Mouse (Mus musculus) kidney, embryonic 14.5 days (tissue): Measurements from ENCODE around the gene Gmppb. TPM values are rescaled to one million over a fixed set of nuclear protein-coding genes. Genes with fewer than 3 reads are reported as not detected.

Experiments
- ATAC-seq: fragments of 200-750 bp; cut with Nextera tagmentation; 2 replicates; pipeline ENCODE4 v1.8.0; 2017; ENCODE audit warnings: moderate number of reproducible peaks, mild to moderate bottlenecking, moderate TSS enrichment, moderate library complexity; ENCODE audit not compliant: low FRiP score, low TSS enrichment
- H3K27ac ChIP-seq: fragments of 300-500 bp; sonication (generic); 2 replicates; pipeline ENCODE4 v1.5.1; 2014; ENCODE audit warnings: low read depth, mild to moderate bottlenecking, low read length, moderate library complexity, mixed read lengths
- H3K27me3 ChIP-seq: fragments of 300-500 bp; sonication (generic); 2 replicates; pipeline ENCODE4 v1.6.1; 2014; ENCODE audit warnings: mild to moderate bottlenecking, low read length; ENCODE audit not compliant: control insufficient read depth, insufficient read depth
- H3K36me3 ChIP-seq: fragments of 300-500 bp; sonication (generic); 2 replicates; pipeline ENCODE4 v1.6.1; 2014; ENCODE audit warnings: low read length, mixed read lengths; ENCODE audit not compliant: control insufficient read depth, insufficient read depth
- H3K4me1 ChIP-seq: fragments of 300-500 bp; sonication (generic); 2 replicates; pipeline ENCODE4 v1.6.1; 2014; ENCODE audit warnings: low read length, mixed read lengths; ENCODE audit not compliant: control insufficient read depth, insufficient read depth
- H3K4me2 ChIP-seq: fragments of 300-500 bp; sonication (generic); replicated peaks from 2 replicates; pipeline ENCODE4 v1.6.1; 2014; ENCODE audit warnings: low read depth, mild to moderate bottlenecking, low read length
- H3K4me3 ChIP-seq: fragments of 300-500 bp; sonication (generic); 2 replicates; pipeline ENCODE4 v1.5.1; 2014; ENCODE audit warnings: mild to moderate bottlenecking, low read length
- H3K9ac ChIP-seq: fragments of 300-500 bp; sonication (generic); 2 replicates; pipeline ENCODE4 v1.6.1; 2014; ENCODE audit warnings: low read depth, mild to moderate bottlenecking, low read length, moderate library complexity
- H3K9me3 ChIP-seq: fragments of 300-500 bp; sonication (generic); 2 replicates; pipeline ENCODE4 v1.6.1; 2016; ENCODE audit warnings: low read length; ENCODE audit not compliant: control insufficient read depth
- WGBS: fragments of 180-500 bp; shearing (Covaris S2); extraction: QIAGEN DNeasy Blood & Tissue Kit; methylation state at CpG from one replicate; pipeline ENCODE4 v1.1.7; 2014; 5-methylcytosine and 5-hydroxymethylcytosine counted together
- polyA plus RNA-seq: library from polyadenylated mRNA; unstranded; fragments of >200 nt; fragmentation: Nextera tagmentation; extraction: Ambion mirVana; gene quantifications from 2 replicates; pipeline ENCODE4 v1.2.1, GENCODE M21; 2014

Gmppb gene
- polyA plus RNA-seq, 1 experiment from 2014 or later = 20.8 TPM

DNA sequence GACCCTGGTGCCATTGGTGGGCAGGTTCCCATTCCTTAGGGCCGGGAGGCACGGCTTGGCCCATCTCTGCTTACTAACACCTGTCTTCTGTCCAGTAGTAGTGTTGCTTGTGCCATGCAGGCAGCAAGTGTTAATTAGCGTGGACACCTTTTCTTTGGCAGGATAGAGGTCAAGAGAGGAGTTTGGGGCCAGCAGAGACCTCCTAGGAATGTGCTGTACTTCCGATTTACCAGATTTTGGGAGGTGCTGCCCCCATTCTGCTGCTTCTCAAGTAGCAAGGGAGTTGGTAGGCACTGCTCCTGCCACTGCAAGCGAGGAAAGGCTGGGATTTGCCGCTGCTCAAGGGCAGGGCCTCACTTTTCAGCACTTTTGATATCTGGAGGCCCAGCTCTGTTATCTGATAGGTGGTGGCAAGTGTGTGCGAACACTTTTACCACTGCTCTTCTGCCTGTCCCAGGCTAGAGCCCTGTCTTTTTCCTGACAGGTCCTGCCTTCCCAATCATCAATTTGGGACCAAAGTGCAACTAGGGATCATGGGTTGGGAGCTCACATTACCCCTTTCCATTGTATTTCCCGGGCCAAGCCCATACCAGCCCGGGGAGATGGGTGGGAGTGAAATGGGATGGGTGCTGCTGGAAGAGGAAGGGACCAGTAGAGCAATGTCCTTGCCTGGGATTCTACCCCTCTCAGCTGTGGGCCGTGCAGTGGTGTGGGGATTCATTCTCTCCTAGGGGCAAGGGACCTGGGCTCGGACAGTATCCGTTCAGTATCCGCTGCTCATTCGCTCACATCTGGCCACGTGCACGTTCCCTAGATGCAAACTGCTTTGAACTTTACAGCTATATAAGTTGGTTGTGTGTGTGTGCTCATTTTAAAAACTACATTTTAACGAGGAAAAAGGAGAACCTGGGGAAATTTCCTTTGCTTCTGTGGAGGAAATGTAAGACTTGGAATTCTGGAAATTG is 1.2 kb upstream of the Gmppb start:
- 41% methylated on average over 17 of the region's 17 CpGs for WGBS
- Histone ChIP-seq H3K36me3 (peaks cover 49% of the 10 kb centered on the region), H3K9me3 (no peaks in the 10 kb centered on the region), H3K27ac (peak overlapping the region; percentile 63; the same call in 1 of the 2 replicates), H3K4me1 (peaks cover 16% of the 10 kb centered on the region), H3K27me3 (no peaks in the 10 kb centered on the region), H3K4me2 (peak overlapping the region; percentile 87), H3K9ac (peak overlapping the region; percentile 70), H3K4me3 (peak overlapping the region; percentile 84)
- no peak for ATAC-seq

- Histone ChIP-seq H3K27ac (peak overlapping the region; percentile 63; the same call in 1 of the 2 replicates), H3K4me2 (peak overlapping the region; percentile 87), H3K9ac (peak overlapping the region; percentile 70), H3K9me3 (no peaks in the 10 kb centered on the region), H3K4me3 (peak overlapping the region; percentile 84), H3K4me1 (peaks cover 22% of the 10 kb centered on the region), H3K27me3 (no peaks in the 10 kb centered on the region), H3K36me3 (peaks cover 46% of the 10 kb centered on the region)
- WGBS = under 1% methylated on average over 19 of the region's 19 CpGs
- peak; percentile 60 for ATAC-seq
These were observed 481 bp upstream of the Gmppb start for GRCm38 (mm10) chr9:108048566-108048955.

- 43% methylated on average over 15 of the region's 15 CpGs for WGBS
- ATAC-seq = no peak
- H3K9ac ChIP-seq = peak overlapping the region; percentile 70
- H3K9me3 ChIP-seq = no peaks in the 10 kb centered on the region
- H3K4me3 ChIP-seq = peak overlapping the region; percentile 84
- peaks cover 53% of the 10 kb centered on the region for H3K36me3 ChIP-seq
- H3K4me2 ChIP-seq = peak overlapping the region; percentile 87
- peak overlapping the region; percentile 71 for H3K27ac ChIP-seq
- H3K27me3 ChIP-seq = no peaks in the 10 kb centered on the region
- peaks cover 22% of the 10 kb centered on the region for H3K4me1 ChIP-seq
These were observed 664 bp downstream of the Gmppb start for GRCm38 (mm10) chr9:108049561-108050251.

DNA sequence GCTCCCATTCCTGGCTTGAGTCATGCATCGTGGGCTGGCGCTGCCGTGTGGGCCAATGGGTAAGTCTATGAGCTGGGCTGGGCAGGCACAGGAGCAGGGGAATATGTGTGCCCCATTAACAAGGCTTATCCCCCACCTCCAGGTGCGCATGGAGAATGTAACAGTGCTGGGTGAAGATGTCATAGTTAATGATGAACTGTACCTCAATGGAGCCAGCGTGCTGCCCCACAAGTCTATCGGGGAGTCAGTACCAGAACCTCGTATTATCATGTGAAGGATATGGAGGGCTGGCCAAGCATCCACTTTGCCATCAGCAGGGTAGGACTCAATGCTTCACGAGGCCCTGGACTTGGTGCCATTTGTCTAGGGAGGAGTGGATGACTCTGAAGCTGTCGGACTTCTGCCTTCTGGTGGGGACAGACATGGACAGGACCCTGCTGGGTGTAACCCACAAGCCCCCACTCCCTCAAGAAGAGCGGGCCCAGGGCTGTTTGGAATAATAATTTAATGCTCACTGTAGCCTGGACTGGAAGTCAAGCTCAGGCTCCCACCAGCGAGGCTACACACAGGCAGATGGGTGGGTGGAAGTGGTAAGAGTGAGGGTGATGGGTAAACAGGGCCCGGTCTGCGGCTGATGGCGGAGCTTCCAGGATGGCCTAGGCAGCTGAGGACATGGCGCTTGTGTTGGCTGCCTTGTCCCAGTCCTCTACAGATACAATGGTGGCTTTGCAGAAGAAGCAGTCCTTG is 2.3 kb downstream of the Gmppb start:
- 93% methylated on average over 15 of the region's 15 CpGs for WGBS
- peaks cover 51% of the 10 kb centered on the region for H3K36me3 ChIP-seq
- H3K9me3 ChIP-seq = no peaks in the 10 kb centered on the region
- no peak overlapping the region for H3K27ac ChIP-seq
- H3K4me3 ChIP-seq = no peak overlapping the region
- no peak for ATAC-seq
- no peak overlapping the region for H3K9ac ChIP-seq
- H3K27me3 ChIP-seq = no peaks in the 10 kb centered on the region
- H3K4me2 ChIP-seq = no peak overlapping the region
- H3K4me1 ChIP-seq = peaks cover 22% of the 10 kb centered on the region

DNA sequence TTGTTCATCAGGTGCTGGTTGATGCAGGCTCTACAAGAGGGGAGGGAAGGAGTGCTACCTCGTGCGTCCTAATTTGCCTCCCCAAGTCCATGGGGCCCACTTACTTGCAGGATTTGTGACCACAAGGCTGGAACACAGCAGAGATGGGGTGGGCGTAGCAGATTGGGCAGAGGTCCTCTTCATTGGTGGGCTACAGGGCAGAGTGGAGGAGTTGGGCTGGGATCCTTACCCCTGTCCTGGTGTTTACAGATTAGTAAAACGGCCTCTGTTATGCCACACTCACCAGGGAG is 2.8 kb downstream of the Gmppb start:
- no peak overlapping the region for H3K27ac ChIP-seq
- ATAC-seq = no peak
- WGBS = 79% methylated on average over 4 of the region's 4 CpGs
- no peaks in the 10 kb centered on the region for H3K27me3 ChIP-seq
- H3K9ac ChIP-seq = no peak overlapping the region
- no peak overlapping the region for H3K4me2 ChIP-seq
- peaks cover 22% of the 10 kb centered on the region for H3K4me1 ChIP-seq
- H3K36me3 ChIP-seq = peaks cover 48% of the 10 kb centered on the region
- no peaks in the 10 kb centered on the region for H3K9me3 ChIP-seq
- H3K4me3 ChIP-seq = no peak overlapping the region

GRCm38 (mm10) chr9:108052411-108052810 is 3.4 kb downstream of the Gmppb start:
- no peak overlapping the region for H3K4me2 ChIP-seq
- no peak overlapping the region for H3K27ac ChIP-seq
- ATAC-seq = no peak
- no peak overlapping the region for H3K9ac ChIP-seq
- peaks cover 50% of the 10 kb centered on the region for H3K36me3 ChIP-seq
- no peaks in the 10 kb centered on the region for H3K27me3 ChIP-seq
- H3K4me3 ChIP-seq = no peak overlapping the region
- H3K9me3 ChIP-seq = no peaks in the 10 kb centered on the region
- 77% methylated on average over 7 of the region's 7 CpGs for WGBS
- H3K4me1 ChIP-seq = peaks cover 22% of the 10 kb centered on the region

GRCm38 (mm10) chr9:108052885-108053664 is 4.0 kb downstream of the Gmppb start, which contains the start of gene Amigo3:
Gene Amigo3 (plus strand): TSS chr9:108053159.
- H3K36me3 ChIP-seq = peaks cover 49% of the 10 kb centered on the region
- peak within 1 kb of the TSS; percentile 37 for H3K4me2 ChIP-seq
- WGBS = 57% methylated on average over 20 of the region's 20 CpGs
- no peak within 1 kb of the TSS for H3K27ac ChIP-seq
- H3K4me1 ChIP-seq = peaks cover 17% of the 10 kb centered on the region
- no peaks in the 10 kb centered on the region for H3K27me3 ChIP-seq
- H3K9me3 ChIP-seq = no peaks in the 10 kb centered on the region
- H3K9ac ChIP-seq = peak within 1 kb of the TSS; percentile 37; the same call in 1 of the 2 replicates
- ATAC-seq = peak; percentile 53
- 0 out of 2 replicates have a peak within 1 kb of the TSS, but pooled peaks have one; percentile 6 for H3K4me3 ChIP-seq

DNA sequence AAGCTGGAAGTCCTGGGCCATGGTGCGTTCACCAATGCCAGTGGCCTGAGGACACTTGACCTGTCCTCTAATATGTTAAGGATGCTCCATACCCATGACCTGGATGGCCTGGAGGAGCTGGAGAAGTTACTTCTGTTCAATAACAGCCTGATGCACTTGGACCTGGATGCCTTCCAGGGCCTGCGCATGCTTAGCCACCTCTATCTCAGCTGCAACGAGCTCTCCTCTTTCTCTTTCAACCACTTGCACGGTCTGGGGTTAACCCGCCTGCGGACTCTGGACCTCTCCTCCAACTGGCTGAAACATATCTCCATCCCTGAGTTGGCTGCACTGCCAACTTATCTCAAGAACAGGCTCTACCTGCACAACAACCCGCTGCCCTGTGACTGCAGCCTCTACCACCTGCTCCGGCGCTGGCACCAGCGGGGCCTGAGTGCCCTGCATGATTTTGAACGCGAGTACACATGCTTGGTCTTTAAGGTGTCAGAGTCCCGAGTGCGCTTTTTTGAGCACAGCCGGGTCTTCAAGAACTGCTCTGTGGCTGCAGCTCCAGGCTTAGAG is 4.7 kb downstream of the Gmppb start:
- no peak overlapping the region for H3K4me2 ChIP-seq
- H3K9me3 ChIP-seq = no peaks in the 10 kb centered on the region
- H3K4me1 ChIP-seq = peaks cover 16% of the 10 kb centered on the region
- H3K27me3 ChIP-seq = no peaks in the 10 kb centered on the region
- peaks cover 56% of the 10 kb centered on the region for H3K36me3 ChIP-seq
- no peak overlapping the region for H3K27ac ChIP-seq
- ATAC-seq = no peak
- no peak overlapping the region for H3K4me3 ChIP-seq
- 0 out of 2 replicates have a peak overlapping the region, but pooled peaks have one; percentile 37 for H3K9ac ChIP-seq
- 90% methylated on average over 15 of the region's 15 CpGs for WGBS
